Mouse (Mus musculus): ENCODE data around the gene Setd2. TPM values are rescaled to one million over a fixed set of nuclear protein-coding genes. Genes with fewer than 3 reads are reported as not detected.
A peak's percentile ranks its signal among the peaks of the same experiment; 100 is the strongest.

Gene Setd2
- 29.9 and 32.4 TPM in 2 replicates for polyA plus RNA-seq (2015; fragmentation: Nextera tagmentation; extraction: Ambion mirVana)

- WGBS, result under 1% methylated on average over 84 of the region's 109 CpGs
- Histone ChIP-seq H3K27ac (replicated peaks) (peak within 1 kb of the TSS; percentile 99), H3K4me1 (peaks cover 36% of the 10 kb centered on the region), H3K36me3 (no peaks in the 10 kb centered on the region), H3K9ac (replicated peaks) (peak within 1 kb of the TSS; percentile 99), H3K4me3 (replicated peaks) (peak within 1 kb of the TSS; percentile 98), H3K27me3 (replicated peaks) (no peaks in the 10 kb centered on the region), H3K4me2 (peak within 1 kb of the TSS; percentile 75), H3K9me3 (replicated peaks) (no peaks in the 10 kb centered on the region)
- ATAC-seq (ENCODE audit: low FRiP score), result peak; percentile 69
Observed at GRCm38 (mm10) chr9:110532538-110533291, at the start of gene Setd2. Setd2 (plus strand) TSS chr9:110532597.

GRCm38 (mm10) chr9:110488841-110489240 is 43.6 kb upstream of the Setd2 start:
- 0 out of 2 replicates have a peak, but pooled peaks cover 4% of the 10 kb centered on the region for H3K9me3 ChIP-seq (replicated peaks)
- H3K4me3 ChIP-seq (replicated peaks), result no peak overlapping the region
- no peak overlapping the region for H3K9ac ChIP-seq (replicated peaks)
- ATAC-seq (ENCODE audit: low FRiP score), result no peak
- H3K4me2 ChIP-seq, result no peak overlapping the region
- H3K27ac ChIP-seq (replicated peaks), result no peak overlapping the region
- no peaks in the 10 kb centered on the region for H3K36me3 ChIP-seq
- H3K27me3 ChIP-seq (replicated peaks), result no peaks in the 10 kb centered on the region
- H3K4me1 ChIP-seq, result no peaks in the 10 kb centered on the region
- WGBS, result 14% methylated on average over 4 of the region's 4 CpGs

GRCm38 (mm10) chr9:110490913-110491312 is 41.5 kb upstream of the Setd2 start:
- no peak for ATAC-seq (ENCODE audit: low FRiP score)

GRCm38 (mm10) chr9:110525737-110526136 is 6.7 kb upstream of the Setd2 start:
- no peaks in the 10 kb centered on the region for H3K36me3 ChIP-seq
- 49% methylated on average over 2 of the region's 2 CpGs for WGBS
- H3K27ac ChIP-seq (replicated peaks), result no peak overlapping the region
- ATAC-seq (ENCODE audit: low FRiP score), result no peak
- H3K4me3 ChIP-seq (replicated peaks), result no peak overlapping the region
- H3K4me2 ChIP-seq, result no peak overlapping the region
- no peaks in the 10 kb centered on the region for H3K27me3 ChIP-seq (replicated peaks)
- no peak overlapping the region for H3K9ac ChIP-seq (replicated peaks)
- no peaks in the 10 kb centered on the region for H3K9me3 ChIP-seq (replicated peaks)
- peaks cover 2% of the 10 kb centered on the region for H3K4me1 ChIP-seq

More at GRCm38 (mm10) chr9:110490913-110491312, 41.5 kb upstream of the Setd2 start:
- no peaks in the 10 kb centered on the region for H3K27me3 ChIP-seq (replicated peaks)
- no peak overlapping the region for H3K4me3 ChIP-seq (replicated peaks)
- 67% methylated on average over 5 of the region's 5 CpGs for WGBS
- H3K4me2 ChIP-seq, result no peak overlapping the region
- no peaks in the 10 kb centered on the region for H3K36me3 ChIP-seq
- H3K9ac ChIP-seq (replicated peaks), result no peak overlapping the region
- H3K4me1 ChIP-seq, result no peaks in the 10 kb centered on the region
- no peak overlapping the region for H3K27ac ChIP-seq (replicated peaks)
- H3K9me3 ChIP-seq (replicated peaks), result 0 out of 2 replicates have a peak, but pooled peaks cover 4% of the 10 kb centered on the region

GRCm38 (mm10) chr9:110529002-110529737 is 3.2 kb upstream of the Setd2 start:
- Histone ChIP-seq H3K27me3 (replicated peaks) (no peaks in the 10 kb centered on the region), H3K9me3 (replicated peaks) (no peaks in the 10 kb centered on the region), H3K27ac (replicated peaks) (no peak overlapping the region), H3K4me3 (replicated peaks) (no peak overlapping the region), H3K9ac (replicated peaks) (no peak overlapping the region), H3K36me3 (no peaks in the 10 kb centered on the region), H3K4me1 (peaks cover 15% of the 10 kb centered on the region), H3K4me2 (no peak overlapping the region)
- no peak for ATAC-seq (ENCODE audit: low FRiP score)
- 37% methylated on average over 9 of the region's 9 CpGs for WGBS

GRCm38 (mm10) chr9:110530650-110531049 is 1.7 kb upstream of the Setd2 start:
- peak overlapping the region; percentile 60; the same call in 1 of the 2 replicates for H3K4me2 ChIP-seq
- H3K36me3 ChIP-seq, result no peaks in the 10 kb centered on the region

GRCm38 (mm10) chr9:110531151-110531791 is 1.1 kb upstream of the Setd2 start:
- H3K27ac ChIP-seq (replicated peaks), result peak overlapping the region; percentile 99
- H3K36me3 ChIP-seq, result no peaks in the 10 kb centered on the region
- H3K4me1 ChIP-seq, result peaks cover 35% of the 10 kb centered on the region
- H3K27me3 ChIP-seq (replicated peaks), result no peaks in the 10 kb centered on the region
- 27% methylated on average over 6 of the region's 6 CpGs for WGBS
- no peaks in the 10 kb centered on the region for H3K9me3 ChIP-seq (replicated peaks)
- H3K4me2 ChIP-seq, result peak overlapping the region; percentile 60
- 0 out of 2 replicates have a peak overlapping the region, but pooled peaks have one; percentile 17 for H3K9ac ChIP-seq (replicated peaks)
- H3K4me3 ChIP-seq (replicated peaks), result peak overlapping the region; percentile 98
- ATAC-seq (ENCODE audit: low FRiP score), result no peak

More at GRCm38 (mm10) chr9:110530650-110531049, 1.7 kb upstream of the Setd2 start:
- H3K9ac ChIP-seq (replicated peaks), result no peak overlapping the region
- peaks cover 30% of the 10 kb centered on the region for H3K4me1 ChIP-seq
- no peaks in the 10 kb centered on the region for H3K27me3 ChIP-seq (replicated peaks)
- no peak overlapping the region for H3K27ac ChIP-seq (replicated peaks)
- ATAC-seq (ENCODE audit: low FRiP score), result no peak
- H3K9me3 ChIP-seq (replicated peaks), result no peaks in the 10 kb centered on the region
- 67% methylated on average over 3 of the region's 3 CpGs for WGBS
- H3K4me3 ChIP-seq (replicated peaks), result no peak overlapping the region

- Histone ChIP-seq H3K27me3 (replicated peaks) (no peaks in the 10 kb centered on the region), H3K9me3 (replicated peaks) (no peaks in the 10 kb centered on the region), H3K9ac (replicated peaks) (peak overlapping the region; percentile 86), H3K36me3 (no peaks in the 10 kb centered on the region), H3K4me1 (peaks cover 36% of the 10 kb centered on the region), H3K4me3 (replicated peaks) (peak overlapping the region; percentile 98), H3K4me2 (peak overlapping the region; percentile 60), H3K27ac (replicated peaks) (peak overlapping the region; percentile 99)
- WGBS, result under 1% methylated on average over 51 of the region's 53 CpGs
- ATAC-seq (ENCODE audit: low FRiP score), result peak; percentile 99
Observed at GRCm38 (mm10) chr9:110531914-110532489, 395 bp upstream of the Setd2 start.

- Histone ChIP-seq H3K36me3 (no peaks in the 10 kb centered on the region), H3K4me3 (replicated peaks) (peak overlapping the region; percentile 98), H3K9ac (replicated peaks) (peak overlapping the region; percentile 99), H3K27ac (replicated peaks) (peak overlapping the region; percentile 60; the same call in 1 of the 2 replicates), H3K4me1 (peaks cover 36% of the 10 kb centered on the region), H3K9me3 (replicated peaks) (no peaks in the 10 kb centered on the region), H3K27me3 (replicated peaks) (no peaks in the 10 kb centered on the region), H3K4me2 (peak overlapping the region; percentile 75)
- 43% methylated on average over 5 of the region's 5 CpGs for whole genome bisulfite sequencing
- ATAC-seq (ENCODE audit: low FRiP score), result no peak
Observed at GRCm38 (mm10) chr9:110533645-110534044, 1.2 kb downstream of the Setd2 start.

GRCm38 (mm10) chr9:110535114-110535513 is 2.7 kb downstream of the Setd2 start:
- ATAC-seq (ENCODE audit: low FRiP score), result no peak
- 77% methylated on average over 2 of the region's 2 CpGs for WGBS
- no peaks in the 10 kb centered on the region for H3K27me3 ChIP-seq (replicated peaks)
- H3K4me3 ChIP-seq (replicated peaks), result peak overlapping the region; percentile 3; the same call in 1 of the 2 replicates
- H3K4me1 ChIP-seq, result peaks cover 36% of the 10 kb centered on the region
- no peak overlapping the region for H3K27ac ChIP-seq (replicated peaks)
- no peaks in the 10 kb centered on the region for H3K36me3 ChIP-seq
- peak overlapping the region; percentile 75; the same call in 1 of the 2 replicates for H3K4me2 ChIP-seq
- H3K9ac ChIP-seq (replicated peaks), result no peak overlapping the region
- no peaks in the 10 kb centered on the region for H3K9me3 ChIP-seq (replicated peaks)

- Histone ChIP-seq H3K9ac (replicated peaks) (no peak overlapping the region), H3K27me3 (replicated peaks) (no peaks in the 10 kb centered on the region), H3K4me1 (peaks cover 27% of the 10 kb centered on the region), H3K4me3 (replicated peaks) (no peak overlapping the region), H3K9me3 (replicated peaks) (no peaks in the 10 kb centered on the region), H3K36me3 (no peaks in the 10 kb centered on the region), H3K4me2 (no peak overlapping the region), H3K27ac (replicated peaks) (no peak overlapping the region)
- WGBS, result 98% methylated on average over 2 of the region's 2 CpGs
- ATAC-seq (ENCODE audit: low FRiP score), result no peak
Observed at GRCm38 (mm10) chr9:110536636-110537035, 4.2 kb downstream of the Setd2 start.

All from neural tube, embryonic 15.5 days (tissue).